ENCODE assay signal across 9 mouse cellular contexts in genomic region chr13:55327169-55327568, GRCm38 (mm10). TPM values are rescaled to one million over a fixed set of nuclear protein-coding genes. Genes with fewer than 3 reads are reported as not detected.
A peak's percentile ranks its signal among the peaks of the same experiment; 100 is the strongest.
DNase-seq lines count a peak whose midpoint lies in the region; ATAC-seq and TF ChIP-seq lines count a peak whose summit lies in the region.
"Had no signal": no experiment of that assay in that cellular context is flagged by ENCODE, and none has a peak within 500 bp of the region (broad histone marks: within the 10 kb centered on the region; RNA-seq: fewer than 3 reads in every experiment).

No protein-coding gene starts in this region.

- no peak for ATAC-seq in liver, embryonic 11.5 days (replicated peaks; ENCODE audit: low FRiP score)
- ATAC-seq in embryonic facial prominence, embryonic 12.5 days (ENCODE audit: insufficient number of reproducible peaks, insufficient read depth, low FRiP score, low TSS enrichment) = no peak
- no peak for ATAC-seq in hindbrain, embryonic 14.5 days (ENCODE audit: low FRiP score)

- H3K36me3 ChIP-seq in liver, embryonic 11.5 days (ENCODE audit: control insufficient read depth, insufficient read depth, low read length) = peaks cover 29% of the 10 kb centered on the region
- H3K36me3 ChIP-seq in embryonic facial prominence, embryonic 12.5 days = peaks cover 29% of the 10 kb centered on the region
- H3K36me3 ChIP-seq in hindbrain, embryonic 14.5 days (replicated peaks; ENCODE audit: control insufficient read depth, insufficient read depth) = peaks cover 33% of the 10 kb centered on the region
- H3K36me3 ChIP-seq in myocyte (ENCODE audit: control insufficient read depth, insufficient read depth) = peaks cover 3% of the 10 kb centered on the region

- H3K27me3 ChIP-seq in liver, embryonic 11.5 days (replicated peaks; ENCODE audit: control insufficient read depth, insufficient read depth, low read length) = no peaks in the 10 kb centered on the region
- H3K27me3 ChIP-seq in embryonic facial prominence, embryonic 12.5 days = no peaks in the 10 kb centered on the region
- no peaks in the 10 kb centered on the region for H3K27me3 ChIP-seq in hindbrain, embryonic 14.5 days (ENCODE audit: control insufficient read depth, insufficient read depth, low read length)
- H3K27me3 ChIP-seq in myocyte (ENCODE audit: control insufficient read depth, insufficient read depth, insufficient read length) = no peaks in the 10 kb centered on the region

- H3K9me3 ChIP-seq in liver, embryonic 11.5 days (ENCODE audit: control insufficient read depth, low read length) = no peaks in the 10 kb centered on the region
- no peaks in the 10 kb centered on the region for H3K9me3 ChIP-seq in embryonic facial prominence, embryonic 12.5 days
- no peaks in the 10 kb centered on the region for H3K9me3 ChIP-seq in hindbrain, embryonic 14.5 days (ENCODE audit: control insufficient read depth, low read length)

- 59% methylated on average over 4 of the region's 4 CpGs for WGBS in liver, embryonic 11.5 days
- 59% methylated on average over 4 of the region's 4 CpGs for WGBS in embryonic facial prominence, embryonic 12.5 days
- 59% methylated on average over 4 of the region's 4 CpGs for WGBS in hindbrain, embryonic 14.5 days

- H3K9ac ChIP-seq in liver, embryonic 11.5 days (ENCODE audit: low read depth, low read length) = no peak overlapping the region
- H3K9ac ChIP-seq in embryonic facial prominence, embryonic 12.5 days = 0 out of 2 replicates have a peak overlapping the region, but pooled peaks have one; percentile 2
- 0 out of 2 replicates have a peak overlapping the region, but pooled peaks have one; percentile 34 for H3K9ac ChIP-seq in hindbrain, embryonic 14.5 days

- H3K27ac ChIP-seq in liver, embryonic 11.5 days (ENCODE audit: low read depth, low read length) = no peak overlapping the region
- 0 out of 2 replicates have a peak overlapping the region, but pooled peaks have one; percentile 4 for H3K27ac ChIP-seq in embryonic facial prominence, embryonic 12.5 days
- H3K27ac ChIP-seq in hindbrain, embryonic 14.5 days = peak overlapping the region; percentile 54
- H3K27ac ChIP-seq: macrophage had no signal

- peak overlapping the region; percentile 7; the same call in 1 of the 2 replicates for H3K4me2 ChIP-seq in liver, embryonic 11.5 days
- H3K4me2 ChIP-seq in embryonic facial prominence, embryonic 12.5 days (replicated peaks) = no peak overlapping the region
- peak overlapping the region; percentile 15; the same call in 1 of the 2 replicates for H3K4me2 ChIP-seq in hindbrain, embryonic 14.5 days (replicated peaks)
- H3K4me2 ChIP-seq in myocyte (ENCODE audit: low read depth) = peak overlapping the region; percentile 29

- H3ac ChIP-seq in myocyte (ENCODE audit: control insufficient read depth, insufficient read length) = no peak overlapping the region

- DNase-seq in liver, embryonic 11.5 days (ENCODE audit: low spot score) = no peak
- no peak for DNase-seq in liver
- DNase-seq in hindbrain, embryonic 14.5 days (ENCODE audit: low spot score) = no peak
- no peak for DNase-seq in adrenal gland, postnatal 36 days
- DNase-seq in cerebellum, adult 18-20 months = no peak
- DNase-seq in gastrocnemius, postnatal 10 days = no peak

- no peak overlapping the region for H3K4me3 ChIP-seq in liver, embryonic 11.5 days (ENCODE audit: low read depth, low read length)
- H3K4me3 ChIP-seq in embryonic facial prominence, embryonic 12.5 days = no peak overlapping the region
- no peak overlapping the region for H3K4me3 ChIP-seq in hindbrain, embryonic 14.5 days (replicated peaks; ENCODE audit: low read length)
- no peak overlapping the region for H3K4me3 ChIP-seq in myocyte

- H3K79me2 ChIP-seq in myocyte (ENCODE audit: control insufficient read depth, insufficient read depth) = peaks cover 31% of the 10 kb centered on the region

- TF ChIP-seq POLR2A in myocyte (IDR thresholded peaks at IDR 0.05; ENCODE audit: insufficient read length, low read depth) = no peak

- H3K4me1 ChIP-seq in liver, embryonic 11.5 days (replicated peaks; ENCODE audit: control insufficient read depth, insufficient read depth, low read length) = peaks cover 28% of the 10 kb centered on the region
- H3K4me1 ChIP-seq in embryonic facial prominence, embryonic 12.5 days = peaks cover 42% of the 10 kb centered on the region
- peaks cover 31% of the 10 kb centered on the region for H3K4me1 ChIP-seq in hindbrain, embryonic 14.5 days (replicated peaks; ENCODE audit: control insufficient read depth, insufficient read depth, low read length)

TF ChIP-seq in myocyte, 11 proteins besides CTCF, POLR2A, EP300 and RAD21:
- no peak for TF ChIP-seq MYOG (IDR thresholded peaks at IDR 0.05; ENCODE audit: control insufficient read depth in 1 of 3, insufficient read depth in 1 of 3, insufficient read length in 2 of 3, low read depth in 2 of 3)
- TF ChIP-seq CEBPB (IDR thresholded peaks at IDR 0.05; ENCODE audit: insufficient read depth, poor library complexity, severe bottlenecking) = no peak
- no peak for TF ChIP-seq USF1 (IDR thresholded peaks at IDR 0.05; ENCODE audit: low read depth)
- TF ChIP-seq SRF (IDR thresholded peaks at IDR 0.05; ENCODE audit: control insufficient read depth, insufficient read length, low read depth) = no peak
- TF ChIP-seq MYOD1 (IDR thresholded peaks at IDR 0.05; ENCODE audit: control insufficient read depth in 1 of 3, insufficient read length in 2 of 3, low read depth in 2 of 3) = no peak
- no peak for TF ChIP-seq MAX (IDR thresholded peaks at IDR 0.05; ENCODE audit: low read depth)
- no peak for TF ChIP-seq E2F4 (IDR thresholded peaks at IDR 0.05; ENCODE audit: insufficient read depth)
- no peak for TF ChIP-seq TCF12 (IDR thresholded peaks at IDR 0.05; ENCODE audit: insufficient read depth, poor library complexity, severe bottlenecking)
- peak; percentile 74 for TF ChIP-seq POLR2AphosphoS2 (IDR thresholded peaks at IDR 0.05; ENCODE audit: insufficient read length, low read depth)

RNA-seq across cellular contexts. Expression of gene Mxd3, which starts 2.5 kb away (rescaled TPM):
- polyA plus RNA-seq in liver, embryonic 11.5 days (2014; fragmentation: Nextera tagmentation; extraction: Ambion mirVana) = 15.6 and 16.4 TPM in 2 replicates
- polyA plus RNA-seq in embryonic facial prominence, embryonic 12.5 days (2016; fragmentation: Nextera tagmentation; extraction: Ambion mirVana) = 32.2 and 37.6 TPM in 2 replicates
- 8.4 and 8.7 TPM in 2 replicates for polyA plus RNA-seq in hindbrain, embryonic 14.5 days (2014; fragmentation: Nextera tagmentation; extraction: Ambion mirVana)
- polyA plus RNA-seq in myocyte (2012; fragmentation: generic; extraction: Trizol) = 17.0 TPM
- total RNA-seq in adrenal gland, postnatal 36 days (2021) = 1 to 10 TPM; 2.9 to 3.0 TPM
- total RNA-seq in gastrocnemius, postnatal 10 days (2021) = 1 to 10 TPM; 6.2 to 7.8 TPM

RNA-seq across cellular contexts. Expression of gene Rab24, which starts 5.4 kb away (rescaled TPM):
- polyA plus RNA-seq in liver, embryonic 11.5 days (2014; fragmentation: Nextera tagmentation; extraction: Ambion mirVana) = 78.7 and 79.6 TPM in 2 replicates
- polyA plus RNA-seq in embryonic facial prominence, embryonic 12.5 days (2016; fragmentation: Nextera tagmentation; extraction: Ambion mirVana) = 108 and 118 TPM in 2 replicates
- 92.6 and 95.8 TPM in 2 replicates for polyA plus RNA-seq in hindbrain, embryonic 14.5 days (2014; fragmentation: Nextera tagmentation; extraction: Ambion mirVana)
- polyA plus RNA-seq in myocyte (2012; fragmentation: generic; extraction: Trizol) = 59.8 TPM
- 10 to 100 TPM; 56.9 to 63.8 TPM for total RNA-seq in adrenal gland, postnatal 36 days (2021)
- 10 to 100 TPM; 36.0 to 37.2 TPM for total RNA-seq in gastrocnemius, postnatal 10 days (2021)

RNA-seq across cellular contexts. Expression of gene Prelid1, which starts 6.9 kb away (rescaled TPM):
- polyA plus RNA-seq in liver, embryonic 11.5 days (2014; fragmentation: Nextera tagmentation; extraction: Ambion mirVana) = 493 and 494 TPM in 2 replicates
- 368 and 376 TPM in 2 replicates for polyA plus RNA-seq in embryonic facial prominence, embryonic 12.5 days (2016; fragmentation: Nextera tagmentation; extraction: Ambion mirVana)
- 347 and 348 TPM in 2 replicates for polyA plus RNA-seq in hindbrain, embryonic 14.5 days (2014; fragmentation: Nextera tagmentation; extraction: Ambion mirVana)
- 365 TPM for polyA plus RNA-seq in myocyte (2012; fragmentation: generic; extraction: Trizol)
- total RNA-seq in adrenal gland, postnatal 36 days (2021) = 100 to 1,000 TPM; 149 to 154 TPM
- total RNA-seq in gastrocnemius, postnatal 10 days (2021) = 10 to 100 TPM; 66.3 to 79.2 TPM

RNA-seq across cellular contexts. Expression of gene Lman2, which starts 35.4 kb away (rescaled TPM):
- 120 and 121 TPM in 2 replicates for polyA plus RNA-seq in liver, embryonic 11.5 days (2014; fragmentation: Nextera tagmentation; extraction: Ambion mirVana)
- polyA plus RNA-seq in embryonic facial prominence, embryonic 12.5 days (2016; fragmentation: Nextera tagmentation; extraction: Ambion mirVana) = 98.3 and 100 TPM in 2 replicates
- polyA plus RNA-seq in hindbrain, embryonic 14.5 days (2014; fragmentation: Nextera tagmentation; extraction: Ambion mirVana) = 44.8 and 49.2 TPM in 2 replicates
- polyA plus RNA-seq in myocyte (2012; fragmentation: generic; extraction: Trizol) = 84.7 TPM
- total RNA-seq in adrenal gland, postnatal 36 days (2021) = 100 to 1,000 TPM; 114 to 118 TPM
- 10 to 100 TPM; 37.0 to 45.1 TPM for total RNA-seq in gastrocnemius, postnatal 10 days (2021)

RNA-seq across cellular contexts. Expression of gene Rgs14, which starts 42.4 kb away (rescaled TPM):
- polyA plus RNA-seq in liver, embryonic 11.5 days (2014; fragmentation: Nextera tagmentation; extraction: Ambion mirVana) = 1.2 and 1.9 TPM in 2 replicates
- polyA plus RNA-seq in embryonic facial prominence, embryonic 12.5 days (2016; fragmentation: Nextera tagmentation; extraction: Ambion mirVana) = 0.61 and 1.2 TPM in 2 replicates
- polyA plus RNA-seq in hindbrain, embryonic 14.5 days (2014; fragmentation: Nextera tagmentation; extraction: Ambion mirVana) = 0.40 and 0.72 TPM in 2 replicates
- polyA plus RNA-seq in myocyte (2012; fragmentation: generic; extraction: Trizol) = 2.3 TPM
- under 1 TPM; 0.49 to 0.86 TPM for total RNA-seq in adrenal gland, postnatal 36 days (2021)
- under 1 TPM; 0.19 to 0.36 TPM for total RNA-seq in gastrocnemius, postnatal 10 days (2021)
